Mouse (Mus musculus) forebrain, embryonic 14.5 days (tissue): ENCODE results near the gene Ttc32. TPM values are rescaled to one million over a fixed set of nuclear protein-coding genes. Genes with fewer than 3 reads are reported as not detected.

Experiments used
- ATAC-seq: fragments of 200-750 bp; cut with Nextera tagmentation; 2 replicates; pipeline ENCODE4 v1.8.0; 2017; ENCODE audit warnings: mild to moderate bottlenecking, moderate library complexity
- DNase-seq: peaks from one replicate; pipeline ENCODE4 v3.0.0-alpha.2; 2015; ENCODE audit warnings: low spot score
- H3K27ac ChIP-seq: fragments of 300-500 bp; sonication (generic); 2 replicates; pipeline ENCODE4 v1.5.1; 2014; ENCODE audit warnings: low read depth, mild to moderate bottlenecking, control low read depth, low read length, moderate library complexity
- H3K27me3 ChIP-seq: fragments of 300-500 bp; sonication (generic); replicated peaks from 2 replicates; pipeline ENCODE4 v1.6.1; 2014; ENCODE audit warnings: low read length, control low read depth, mixed read lengths; ENCODE audit not compliant: control insufficient read depth, insufficient read depth
- H3K36me3 ChIP-seq: fragments of 300-500 bp; sonication (generic); 2 replicates; pipeline ENCODE4 v1.6.1; 2014; ENCODE audit warnings: low read length, control low read depth; ENCODE audit not compliant: control insufficient read depth, insufficient read depth
- H3K4me1 ChIP-seq: fragments of 300-500 bp; sonication (generic); 2 replicates; pipeline ENCODE4 v1.6.1; 2014; ENCODE audit warnings: antibody characterized with exemption, low read length, control low read depth; ENCODE audit not compliant: control insufficient read depth, insufficient read depth
- H3K4me2 ChIP-seq: fragments of 300-500 bp; sonication (generic); 2 replicates; pipeline ENCODE4 v1.6.1; 2014; ENCODE audit warnings: mild to moderate bottlenecking, control low read depth, low read length
- H3K4me3 ChIP-seq: fragments of 300-500 bp; sonication (generic); 2 replicates; pipeline ENCODE4 v1.5.1; 2014; ENCODE audit warnings: low read depth, low read length, control low read depth
- H3K9ac ChIP-seq: fragments of 300-500 bp; sonication (generic); 2 replicates; pipeline ENCODE4 v1.6.1; 2014; ENCODE audit warnings: mild to moderate bottlenecking, low read length, control low read depth, moderate library complexity
- H3K9me3 ChIP-seq: fragments of 300-500 bp; sonication (generic); replicated peaks from 2 replicates; pipeline ENCODE4 v1.6.1; 2016; ENCODE audit warnings: low read length, control low read depth, mixed read lengths; ENCODE audit not compliant: control insufficient read depth
- WGBS: fragments of 180-500 bp; shearing (Covaris S2); extraction: QIAGEN DNeasy Blood & Tissue Kit; methylation state at CpG from one replicate; pipeline ENCODE4 v1.1.7; 2014; 5-methylcytosine and 5-hydroxymethylcytosine counted together
- polyA plus RNA-seq: library from polyadenylated mRNA; unstranded; fragments of >200 nt; fragmentation: Nextera tagmentation; extraction: Ambion mirVana; gene quantifications from 2 replicates; pipeline ENCODE4 v1.2.1, GENCODE M21; 2014

Ttc32 gene
- 15.5 and 15.6 TPM in 2 replicates for polyA plus RNA-seq

DNA sequence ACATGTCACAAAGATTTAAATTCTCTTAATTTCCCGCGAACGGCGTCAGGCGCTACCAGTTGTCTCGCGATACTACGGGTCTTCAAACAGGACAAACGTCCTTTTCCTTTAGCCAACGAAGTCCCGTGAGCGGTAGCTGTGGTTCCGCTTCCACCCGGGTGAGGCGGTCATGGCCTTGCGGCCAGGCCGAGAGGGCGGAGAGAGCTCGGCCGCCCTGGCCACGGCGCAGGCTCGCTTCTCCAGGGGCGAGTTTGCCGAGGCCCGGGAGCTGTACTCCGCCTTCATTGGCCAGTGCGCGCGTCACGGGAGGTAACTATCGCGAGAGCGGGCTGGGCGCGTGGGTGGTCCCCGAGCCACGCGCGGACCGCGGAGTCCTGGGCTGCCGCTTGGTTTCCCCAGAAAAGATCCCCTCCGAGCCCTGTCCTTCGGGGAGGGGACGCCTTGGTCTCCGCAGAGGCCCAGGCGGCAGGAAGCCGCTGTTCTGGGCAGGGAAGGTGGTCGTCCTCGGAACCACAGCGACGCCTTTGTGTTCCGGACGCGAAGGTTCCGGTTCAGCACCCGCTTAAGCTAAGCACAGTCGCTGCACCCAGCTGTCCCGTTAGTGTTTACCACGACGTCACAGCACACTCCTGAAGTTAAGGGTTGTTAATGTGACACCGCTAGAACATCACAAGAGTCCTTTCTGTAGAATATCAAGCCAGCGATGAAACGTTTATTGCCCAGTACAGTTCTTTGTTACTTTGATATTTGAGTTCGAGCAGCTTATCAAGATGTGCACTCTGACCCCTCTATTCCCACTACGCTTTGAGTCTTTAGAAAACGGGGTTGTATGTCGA lies at the start of gene Ttc32:
Gene Ttc32, plus strand, starts transcription at position 110 of the 836 bp plus-strand sequence.
- DNase-seq = peak; percentile 97
- peak; percentile 98 for ATAC-seq
- Histone ChIP-seq H3K9ac (peak within 1 kb of the TSS; percentile 94), H3K4me1 (no peaks in the 10 kb centered on the region), H3K36me3 (peaks cover 9% of the 10 kb centered on the region), H3K9me3 (no peaks in the 10 kb centered on the region), H3K4me3 (peak within 1 kb of the TSS; percentile 65), H3K27me3 (no peaks in the 10 kb centered on the region), H3K27ac (peak within 1 kb of the TSS; percentile 95), H3K4me2 (peak within 1 kb of the TSS; percentile 80)
- WGBS = under 1% methylated on average over 69 of the region's 69 CpGs

DNA sequence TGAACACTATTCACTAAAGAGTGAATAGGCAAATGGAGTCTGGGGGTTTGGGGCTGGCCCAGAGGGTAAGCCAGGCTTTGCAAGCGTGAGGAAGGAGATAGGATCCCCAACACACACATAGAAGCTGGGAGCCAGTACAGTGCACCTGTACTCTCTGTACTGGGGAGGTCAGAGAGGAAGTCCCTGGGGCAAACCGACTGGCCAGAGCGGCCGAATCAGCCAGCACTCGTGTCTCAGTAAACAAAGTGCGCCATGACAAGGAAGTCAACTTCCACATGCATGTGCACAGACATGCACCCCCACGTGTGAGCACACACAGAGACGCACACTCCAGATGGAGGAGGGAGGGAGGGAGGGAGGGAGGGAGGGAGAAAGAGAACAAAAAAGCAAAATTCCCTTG lies 36.6 kb upstream of the Ttc32 start:
- Histone ChIP-seq H3K27me3 (no peaks in the 10 kb centered on the region), H3K4me2 (no peak overlapping the region), H3K27ac (no peak overlapping the region), H3K4me1 (no peaks in the 10 kb centered on the region), H3K9ac (no peak overlapping the region), H3K36me3 (peaks cover 17% of the 10 kb centered on the region; the same call in 1 of the 2 replicates), H3K4me3 (no peak overlapping the region), H3K9me3 (no peaks in the 10 kb centered on the region)
- ATAC-seq (no peak), DNase-seq (no peak)
- 73% methylated on average over 8 of the region's 8 CpGs for WGBS

DNA sequence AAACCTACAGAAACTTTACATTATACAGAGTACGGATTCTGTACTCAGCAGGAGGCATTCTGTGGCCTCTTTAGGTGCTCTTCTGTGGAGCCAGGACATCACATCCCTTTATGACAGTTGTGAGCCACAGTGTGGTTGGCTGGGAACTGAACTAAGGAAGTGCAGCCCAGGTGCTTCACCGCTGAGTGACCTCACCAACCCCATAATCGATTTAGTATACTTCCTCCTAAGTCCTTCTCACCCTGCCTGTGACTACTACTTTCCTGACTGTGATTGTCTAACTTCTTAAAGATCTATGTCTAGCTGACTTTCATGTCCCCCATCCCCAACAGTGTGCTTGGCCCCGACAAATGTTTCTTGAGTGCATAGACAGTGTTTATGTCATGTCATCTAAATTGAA lies 31.5 kb upstream of the Ttc32 start:
- ATAC-seq = no peak
- H3K4me3 ChIP-seq = no peak overlapping the region
- no peak overlapping the region for H3K9ac ChIP-seq
- no peaks in the 10 kb centered on the region for H3K9me3 ChIP-seq
- no peaks in the 10 kb centered on the region for H3K4me1 ChIP-seq
- WGBS = 93% methylated on average over 4 of the region's 4 CpGs
- no peaks in the 10 kb centered on the region for H3K27me3 ChIP-seq
- no peak overlapping the region for H3K4me2 ChIP-seq
- 0 out of 2 replicates have a peak, but pooled peaks cover 6% of the 10 kb centered on the region for H3K36me3 ChIP-seq
- H3K27ac ChIP-seq = no peak overlapping the region
- no peak for DNase-seq

DNA sequence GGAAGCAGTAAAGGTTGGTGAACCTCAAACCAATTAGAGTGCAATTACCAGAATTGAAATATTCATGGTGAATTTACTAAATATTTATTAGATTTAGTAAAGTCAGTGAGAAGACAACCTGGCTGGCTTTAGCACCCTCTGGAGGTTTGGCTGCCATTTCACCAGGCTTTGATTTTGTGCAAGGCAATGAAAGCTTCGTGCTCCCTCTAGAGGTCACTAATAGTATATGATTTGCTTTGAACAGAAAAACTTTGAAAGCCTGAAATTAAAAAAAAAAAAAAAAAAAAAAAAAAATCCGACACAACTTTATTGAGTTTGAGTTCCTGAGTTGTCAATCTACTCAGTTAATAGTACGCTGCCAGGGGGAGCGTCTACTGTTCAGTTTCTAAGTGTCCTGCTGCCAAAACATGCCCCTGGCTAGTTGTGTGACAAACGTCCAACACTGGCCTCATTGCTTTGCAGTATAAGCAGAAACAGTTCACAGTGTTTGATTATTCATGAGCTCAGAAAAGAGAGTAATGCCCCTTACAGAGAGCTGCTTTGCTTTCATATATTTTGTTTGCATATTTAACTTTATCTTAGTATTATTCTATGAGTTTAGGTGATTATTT lies 27.7 kb upstream of the Ttc32 start:
- no peaks in the 10 kb centered on the region for H3K27me3 ChIP-seq
- H3K36me3 ChIP-seq = no peaks in the 10 kb centered on the region
- H3K4me1 ChIP-seq = no peaks in the 10 kb centered on the region
- no peak overlapping the region for H3K4me2 ChIP-seq
- no peak overlapping the region for H3K9ac ChIP-seq
- DNase-seq (peak; percentile 93), ATAC-seq (peak; percentile 66)
- WGBS = 7% methylated on average over 5 of the region's 5 CpGs
- no peak overlapping the region for H3K4me3 ChIP-seq
- H3K27ac ChIP-seq = no peak overlapping the region
- no peaks in the 10 kb centered on the region for H3K9me3 ChIP-seq

DNA sequence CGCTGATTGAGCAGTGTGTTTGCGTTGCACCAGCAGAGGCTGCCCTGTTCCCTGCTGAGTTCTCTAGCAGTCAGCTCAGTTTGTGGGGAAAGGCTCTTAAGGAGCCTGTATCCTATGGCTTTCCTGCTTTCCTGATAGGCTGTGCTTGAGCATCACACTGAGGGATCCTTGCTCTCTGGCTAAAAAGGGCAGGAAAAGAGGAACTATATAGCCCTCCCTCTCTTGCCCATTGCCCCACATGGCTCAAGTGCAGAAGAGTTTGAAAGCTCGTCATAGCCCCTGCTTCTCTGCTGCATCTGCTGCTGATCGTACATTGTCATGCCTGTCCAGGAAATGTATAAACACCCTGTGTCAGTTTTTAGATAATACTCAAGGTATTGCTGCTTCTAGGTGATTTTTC lies 22.7 kb upstream of the Ttc32 start:
- WGBS = 78% methylated on average over 4 of the region's 4 CpGs
- Histone ChIP-seq H3K9ac (no peak overlapping the region), H3K9me3 (no peaks in the 10 kb centered on the region), H3K27me3 (no peaks in the 10 kb centered on the region), H3K4me2 (no peak overlapping the region), H3K27ac (no peak overlapping the region), H3K4me3 (no peak overlapping the region), H3K4me1 (no peaks in the 10 kb centered on the region), H3K36me3 (peaks cover 9% of the 10 kb centered on the region; the same call in 1 of the 2 replicates)
- ATAC-seq (no peak), DNase-seq (no peak)

DNA sequence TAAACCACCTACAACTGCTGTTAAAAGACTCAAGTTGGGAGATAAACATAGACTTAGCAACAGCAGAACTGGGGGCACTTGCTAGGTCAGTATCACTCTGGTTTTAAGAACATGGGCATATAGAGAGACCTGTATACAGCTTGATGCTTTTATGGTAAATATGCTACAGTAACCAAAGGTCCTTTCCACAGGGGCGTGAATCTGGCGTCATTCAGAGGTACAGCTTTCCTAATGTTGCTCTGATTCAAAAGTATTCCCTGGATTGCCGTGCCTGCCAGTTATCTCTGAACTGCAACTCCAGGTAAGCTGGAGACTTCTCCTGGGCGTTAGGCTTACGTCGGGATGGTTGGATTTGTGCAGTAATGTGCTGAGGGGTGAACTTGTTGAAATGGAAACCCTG lies 22.0 kb upstream of the Ttc32 start:
- DNase-seq (no peak), ATAC-seq (no peak)
- H3K4me1 ChIP-seq = no peaks in the 10 kb centered on the region
- H3K9me3 ChIP-seq = no peaks in the 10 kb centered on the region
- no peak overlapping the region for H3K9ac ChIP-seq
- no peak overlapping the region for H3K4me3 ChIP-seq
- H3K27me3 ChIP-seq = no peaks in the 10 kb centered on the region
- no peak overlapping the region for H3K27ac ChIP-seq
- whole genome bisulfite sequencing = 93% methylated on average over 6 of the region's 6 CpGs
- no peak overlapping the region for H3K4me2 ChIP-seq
- peaks cover 15% of the 10 kb centered on the region for H3K36me3 ChIP-seq

DNA sequence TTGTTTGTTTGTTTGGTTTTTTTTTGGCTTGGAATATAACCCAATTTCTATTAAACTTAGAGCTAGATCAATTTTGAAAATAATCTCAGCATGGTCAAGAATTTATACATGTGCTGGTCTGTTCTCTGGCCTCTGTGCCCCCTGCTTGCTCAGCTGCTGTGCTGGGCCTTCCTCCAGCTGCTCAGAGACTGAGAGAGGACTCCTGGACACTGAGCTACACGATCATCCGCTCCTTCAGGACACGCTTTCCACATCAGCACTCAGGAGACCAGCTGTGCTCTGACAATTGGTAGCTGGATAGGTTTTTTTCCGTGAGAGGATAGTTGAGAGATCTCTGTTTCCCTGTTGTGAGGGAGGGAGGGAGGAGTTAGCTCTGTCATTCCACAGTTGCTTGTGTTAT lies 19.5 kb upstream of the Ttc32 start:
- no peak overlapping the region for H3K4me2 ChIP-seq
- no peaks in the 10 kb centered on the region for H3K9me3 ChIP-seq
- no peak overlapping the region for H3K9ac ChIP-seq
- H3K4me3 ChIP-seq = no peak overlapping the region
- ATAC-seq = no peak
- no peak for DNase-seq
- no peaks in the 10 kb centered on the region for H3K27me3 ChIP-seq
- H3K4me1 ChIP-seq = no peaks in the 10 kb centered on the region
- H3K36me3 ChIP-seq = peaks cover 23% of the 10 kb centered on the region
- no peak overlapping the region for H3K27ac ChIP-seq
- WGBS = 68% methylated on average over 4 of the region's 4 CpGs

DNA sequence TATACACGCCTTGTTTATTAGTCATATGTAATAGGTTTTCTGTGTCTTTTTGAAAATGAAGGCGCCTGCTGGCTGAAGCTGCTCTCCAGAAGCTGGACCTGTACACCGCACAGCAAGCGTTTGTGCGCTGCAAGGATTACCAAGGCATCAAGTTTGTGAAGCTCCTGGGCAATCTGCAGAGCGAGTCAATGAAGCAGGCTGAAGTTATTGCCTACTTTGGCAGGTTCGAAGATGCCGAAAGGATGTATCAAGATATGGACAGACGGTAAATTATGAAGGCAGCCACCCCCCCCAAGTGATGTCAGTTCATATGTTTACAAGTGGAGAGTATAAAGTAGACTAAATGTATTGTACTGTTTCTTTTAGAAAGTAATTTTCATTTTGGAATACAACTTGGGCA lies 13.4 kb upstream of the Ttc32 start:
- Histone ChIP-seq H3K4me1 (no peaks in the 10 kb centered on the region), H3K9ac (no peak overlapping the region), H3K27ac (no peak overlapping the region), H3K9me3 (no peaks in the 10 kb centered on the region), H3K27me3 (no peaks in the 10 kb centered on the region), H3K4me2 (no peak overlapping the region), H3K36me3 (peaks cover 40% of the 10 kb centered on the region), H3K4me3 (no peak overlapping the region)
- ATAC-seq (no peak), DNase-seq (no peak)
- 95% methylated on average over 9 of the region's 9 CpGs for WGBS

DNA sequence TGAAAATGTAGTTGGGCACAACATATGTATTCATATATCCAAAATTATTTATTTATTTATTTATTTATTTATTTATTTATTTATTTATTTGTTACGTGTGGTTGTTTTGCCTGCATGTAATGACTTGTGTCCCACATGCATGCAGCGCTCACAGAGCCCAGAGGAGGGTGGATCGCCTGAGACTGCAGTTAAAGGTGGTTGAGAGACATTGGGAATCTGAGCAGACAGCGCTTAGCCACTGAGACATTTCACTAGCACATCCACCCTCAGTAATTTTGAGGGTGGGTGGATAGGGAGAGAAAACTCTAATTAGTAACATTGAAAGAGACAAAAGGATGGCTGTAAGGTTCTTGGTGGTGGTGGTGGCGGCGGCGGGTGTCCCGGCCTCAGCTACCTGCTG lies 9.4 kb upstream of the Ttc32 start:
- WGBS = 95% methylated on average over 8 of the region's 8 CpGs
- ATAC-seq (no peak), DNase-seq (no peak)
- Histone ChIP-seq H3K9me3 (no peaks in the 10 kb centered on the region), H3K4me3 (no peak overlapping the region), H3K4me1 (no peaks in the 10 kb centered on the region), H3K36me3 (peaks cover 34% of the 10 kb centered on the region), H3K27me3 (no peaks in the 10 kb centered on the region), H3K9ac (no peak overlapping the region), H3K27ac (no peak overlapping the region), H3K4me2 (no peak overlapping the region)
